15 mouse cellular contexts compared by ENCODE assay signal in genomic region chr15:80047242-80047641, GRCm38 (mm10).
"Had no signal": no experiment of that assay in that cellular context is flagged by ENCODE, and none has a peak within 500 bp of the region (broad histone marks: within the 10 kb centered on the region; RNA-seq: fewer than 3 reads in every experiment).

No protein-coding gene starts in this region.

- H3K9me3 ChIP-seq: neural tube, embryonic 15.5 days; stomach, embryonic 15.5 days had no signal

- H3K36me3 ChIP-seq: neural tube, embryonic 12.5 days; neural tube, embryonic 13.5 days; neural tube, embryonic 15.5 days; stomach, embryonic 15.5 days had no signal

- H3K27ac ChIP-seq: neural tube, embryonic 12.5 days; neural tube, embryonic 13.5 days; neural tube, embryonic 15.5 days; stomach, embryonic 15.5 days; stomach, postnatal 0 days had no signal

- H3K4me1 ChIP-seq: neural tube, embryonic 12.5 days; neural tube, embryonic 13.5 days had no signal

- H3K9ac ChIP-seq: neural tube, embryonic 12.5 days; neural tube, embryonic 13.5 days; neural tube, embryonic 15.5 days; stomach, embryonic 15.5 days had no signal

- DNase-seq: retina, postnatal 1 day; right cerebral cortex, adult 18-20 months; right cerebral cortex, postnatal 14 days; right cerebral cortex, postnatal 25 days; right cerebral cortex, postnatal 4 days; spleen, adult 18-20 months; thymus, adult 18-20 months; thymus, adult 2 months; thymus, postnatal 25 days; thymus, postnatal 4 days had no signal

- H3K4me2 ChIP-seq: neural tube, embryonic 12.5 days; neural tube, embryonic 13.5 days; neural tube, embryonic 15.5 days; stomach, embryonic 15.5 days had no signal

- H3K27me3 ChIP-seq: neural tube, embryonic 12.5 days; neural tube, embryonic 13.5 days; neural tube, embryonic 15.5 days; stomach, embryonic 15.5 days had no signal

- H3K4me3 ChIP-seq: neural tube, embryonic 12.5 days; neural tube, embryonic 13.5 days; neural tube, embryonic 15.5 days; stomach, embryonic 15.5 days had no signal
